Mouse (Mus musculus): Measurements from ENCODE around the gene Alpl. TPM values are rescaled to one million over a fixed set of nuclear protein-coding genes. Genes with fewer than 3 reads are reported as not detected.

The Alpl gene
- polyA plus RNA-seq, 1 experiment = 0.07 TPM

- Histone ChIP-seq H3K4me3 (no peak overlapping the region), H3K27me3 (ENCODE audit: control insufficient read depth, insufficient read depth, insufficient read length) (peaks cover 20% of the 10 kb centered on the region), H3K79me2 (ENCODE audit: control insufficient read depth, insufficient read depth) (no peaks in the 10 kb centered on the region), H3K4me2 (ENCODE audit: low read depth) (no peak overlapping the region), H3ac (ENCODE audit: control insufficient read depth, insufficient read length) (no peak overlapping the region), H3K36me3 (ENCODE audit: control insufficient read depth, insufficient read depth) (no peaks in the 10 kb centered on the region)
- TF ChIP-seq SRF (IDR thresholded peaks at IDR 0.05; ENCODE audit: control insufficient read depth, insufficient read length, low read depth) = no peak
- TF ChIP-seq CEBPB (IDR thresholded peaks at IDR 0.05; ENCODE audit: insufficient read depth, poor library complexity, severe bottlenecking) = no peak
- no peak for TF ChIP-seq REST (IDR thresholded peaks at IDR 0.05; ENCODE audit: insufficient read depth, insufficient read length)
Observed at GRCm38 (mm10) chr4:137793611-137794010, 2.6 kb downstream of the Alpl start.

GRCm38 (mm10) chr4:137791440-137791839 lies 4.7 kb downstream of the Alpl start:
- TF ChIP-seq REST (IDR thresholded peaks at IDR 0.05; ENCODE audit: insufficient read depth, insufficient read length) = no peak
- no peak for TF ChIP-seq SRF (IDR thresholded peaks at IDR 0.05; ENCODE audit: control insufficient read depth, insufficient read length, low read depth)
- no peak for TF ChIP-seq MYOG (IDR thresholded peaks at IDR 0.05; ENCODE audit: control insufficient read depth in 1 of 3, insufficient read depth in 1 of 3, insufficient read length in 2 of 3, low read depth in 2 of 3)
- TF ChIP-seq POLR2A (IDR thresholded peaks at IDR 0.05; ENCODE audit: insufficient read length, low read depth) = no peak
- no peak for TF ChIP-seq E2F4 (IDR thresholded peaks at IDR 0.05; ENCODE audit: insufficient read depth)
- TF ChIP-seq TCF3 (IDR thresholded peaks at IDR 0.05; ENCODE audit: insufficient read length, low read depth) = no peak
- TF ChIP-seq MYOD1 (IDR thresholded peaks at IDR 0.05; ENCODE audit: control insufficient read depth in 1 of 3, insufficient read length in 2 of 3, low read depth in 2 of 3) = no peak
- no peak for TF ChIP-seq POLR2AphosphoS2 (IDR thresholded peaks at IDR 0.05; ENCODE audit: insufficient read length, low read depth)
- no peak for TF ChIP-seq CEBPB (IDR thresholded peaks at IDR 0.05; ENCODE audit: insufficient read depth, poor library complexity, severe bottlenecking)
- TF ChIP-seq USF1 (IDR thresholded peaks at IDR 0.05; ENCODE audit: low read depth) = no peak
- TF ChIP-seq MAX (IDR thresholded peaks at IDR 0.05; ENCODE audit: low read depth) = no peak
- no peak for TF ChIP-seq TCF12 (IDR thresholded peaks at IDR 0.05; ENCODE audit: insufficient read depth, poor library complexity, severe bottlenecking)

GRCm38 (mm10) chr4:137790981-137791380 lies 5.2 kb downstream of the Alpl start:
- no peaks in the 10 kb centered on the region for H3K36me3 ChIP-seq (ENCODE audit: control insufficient read depth, insufficient read depth)
- H3K4me3 ChIP-seq = no peak overlapping the region
- H3K79me2 ChIP-seq (ENCODE audit: control insufficient read depth, insufficient read depth) = no peaks in the 10 kb centered on the region
- peaks cover 15% of the 10 kb centered on the region for H3K27me3 ChIP-seq (ENCODE audit: control insufficient read depth, insufficient read depth, insufficient read length)
- H3K4me2 ChIP-seq (ENCODE audit: low read depth) = no peak overlapping the region
- TF ChIP-seq USF1 (IDR thresholded peaks at IDR 0.05; ENCODE audit: low read depth) (no peak), CEBPB (IDR thresholded peaks at IDR 0.05; ENCODE audit: insufficient read depth, poor library complexity, severe bottlenecking) (no peak), POLR2A (IDR thresholded peaks at IDR 0.05; ENCODE audit: insufficient read length, low read depth) (no peak), REST (IDR thresholded peaks at IDR 0.05; ENCODE audit: insufficient read depth, insufficient read length) (no peak), E2F4 (IDR thresholded peaks at IDR 0.05; ENCODE audit: insufficient read depth) (no peak), MAX (IDR thresholded peaks at IDR 0.05; ENCODE audit: low read depth) (no peak), MYOD1 (IDR thresholded peaks at IDR 0.05; ENCODE audit: control insufficient read depth in 1 of 3, insufficient read length in 2 of 3, low read depth in 2 of 3) (no peak), POLR2AphosphoS2 (IDR thresholded peaks at IDR 0.05; ENCODE audit: insufficient read length, low read depth) (no peak)
- H3ac ChIP-seq (ENCODE audit: control insufficient read depth, insufficient read length) = no peak overlapping the region

More at GRCm38 (mm10) chr4:137791440-137791839, 4.7 kb downstream of the Alpl start:
- H3K27me3 ChIP-seq (ENCODE audit: control insufficient read depth, insufficient read depth, insufficient read length) = peaks cover 19% of the 10 kb centered on the region
- H3K79me2 ChIP-seq (ENCODE audit: control insufficient read depth, insufficient read depth) = no peaks in the 10 kb centered on the region
- H3K4me2 ChIP-seq (ENCODE audit: low read depth) = no peak overlapping the region
- H3ac ChIP-seq (ENCODE audit: control insufficient read depth, insufficient read length) = no peak overlapping the region
- no peak overlapping the region for H3K4me3 ChIP-seq
- no peaks in the 10 kb centered on the region for H3K36me3 ChIP-seq (ENCODE audit: control insufficient read depth, insufficient read depth)

GRCm38 (mm10) chr4:137788511-137789049 lies 7.6 kb downstream of the Alpl start:
- H3K4me3 ChIP-seq = no peak overlapping the region
- no peak overlapping the region for H3K4me2 ChIP-seq (ENCODE audit: low read depth)
- no peak for TF ChIP-seq TCF12 (IDR thresholded peaks at IDR 0.05; ENCODE audit: insufficient read depth, poor library complexity, severe bottlenecking)
- TF ChIP-seq MYOD1 (IDR thresholded peaks at IDR 0.05; ENCODE audit: control insufficient read depth in 1 of 3, insufficient read length in 2 of 3, low read depth in 2 of 3) = no peak
- TF ChIP-seq MAX (IDR thresholded peaks at IDR 0.05; ENCODE audit: low read depth) = no peak
- TF ChIP-seq MYOG (IDR thresholded peaks at IDR 0.05; ENCODE audit: control insufficient read depth in 1 of 3, insufficient read depth in 1 of 3, insufficient read length in 2 of 3, low read depth in 2 of 3) = no peak
- TF ChIP-seq REST (IDR thresholded peaks at IDR 0.05; ENCODE audit: insufficient read depth, insufficient read length) = no peak
- TF ChIP-seq TCF3 (IDR thresholded peaks at IDR 0.05; ENCODE audit: insufficient read length, low read depth) = no peak
- no peak for TF ChIP-seq POLR2A (IDR thresholded peaks at IDR 0.05; ENCODE audit: insufficient read length, low read depth)
- TF ChIP-seq POLR2AphosphoS2 (IDR thresholded peaks at IDR 0.05; ENCODE audit: insufficient read length, low read depth) = no peak
- TF ChIP-seq E2F4 (IDR thresholded peaks at IDR 0.05; ENCODE audit: insufficient read depth) = no peak
- TF ChIP-seq CEBPB (IDR thresholded peaks at IDR 0.05; ENCODE audit: insufficient read depth, poor library complexity, severe bottlenecking) = no peak
- TF ChIP-seq SRF (IDR thresholded peaks at IDR 0.05; ENCODE audit: control insufficient read depth, insufficient read length, low read depth) = no peak
- no peak for TF ChIP-seq USF1 (IDR thresholded peaks at IDR 0.05; ENCODE audit: low read depth)
- no peak overlapping the region for H3ac ChIP-seq (ENCODE audit: control insufficient read depth, insufficient read length)
- no peaks in the 10 kb centered on the region for H3K79me2 ChIP-seq (ENCODE audit: control insufficient read depth, insufficient read depth)
- H3K27me3 ChIP-seq (ENCODE audit: control insufficient read depth, insufficient read depth, insufficient read length) = no peaks in the 10 kb centered on the region
- H3K36me3 ChIP-seq (ENCODE audit: control insufficient read depth, insufficient read depth) = no peaks in the 10 kb centered on the region

GRCm38 (mm10) chr4:137787589-137788289 lies 8.4 kb downstream of the Alpl start:
- no peak overlapping the region for H3K4me2 ChIP-seq (ENCODE audit: low read depth)
- no peaks in the 10 kb centered on the region for H3K36me3 ChIP-seq (ENCODE audit: control insufficient read depth, insufficient read depth)
- no peaks in the 10 kb centered on the region for H3K27me3 ChIP-seq (ENCODE audit: control insufficient read depth, insufficient read depth, insufficient read length)
- H3ac ChIP-seq (ENCODE audit: control insufficient read depth, insufficient read length) = no peak overlapping the region
- no peak overlapping the region for H3K4me3 ChIP-seq
- TF ChIP-seq TCF12 (IDR thresholded peaks at IDR 0.05; ENCODE audit: insufficient read depth, poor library complexity, severe bottlenecking) (no peak), USF1 (IDR thresholded peaks at IDR 0.05; ENCODE audit: low read depth) (no peak), E2F4 (IDR thresholded peaks at IDR 0.05; ENCODE audit: insufficient read depth) (no peak), REST (IDR thresholded peaks at IDR 0.05; ENCODE audit: insufficient read depth, insufficient read length) (no peak), CEBPB (IDR thresholded peaks at IDR 0.05; ENCODE audit: insufficient read depth, poor library complexity, severe bottlenecking) (no peak), MYOG (IDR thresholded peaks at IDR 0.05; ENCODE audit: control insufficient read depth in 1 of 3, insufficient read depth in 1 of 3, insufficient read length in 2 of 3, low read depth in 2 of 3) (no peak), POLR2A (IDR thresholded peaks at IDR 0.05; ENCODE audit: insufficient read length, low read depth) (no peak), MAX (IDR thresholded peaks at IDR 0.05; ENCODE audit: low read depth) (no peak), MYOD1 (IDR thresholded peaks at IDR 0.05; ENCODE audit: control insufficient read depth in 1 of 3, insufficient read length in 2 of 3, low read depth in 2 of 3) (no peak)
- H3K79me2 ChIP-seq (ENCODE audit: control insufficient read depth, insufficient read depth) = no peaks in the 10 kb centered on the region

All from myocyte (in vitro differentiated cells).